Mouse (Mus musculus): ENCODE data around the gene Ccdc9. TPM values are rescaled to one million over a fixed set of nuclear protein-coding genes. Genes with fewer than 3 reads are reported as not detected.

The Ccdc9 gene
- 61.4 and 104 TPM in 2 replicates for polyA plus RNA-seq (2012; rRNA removed)

DNA sequence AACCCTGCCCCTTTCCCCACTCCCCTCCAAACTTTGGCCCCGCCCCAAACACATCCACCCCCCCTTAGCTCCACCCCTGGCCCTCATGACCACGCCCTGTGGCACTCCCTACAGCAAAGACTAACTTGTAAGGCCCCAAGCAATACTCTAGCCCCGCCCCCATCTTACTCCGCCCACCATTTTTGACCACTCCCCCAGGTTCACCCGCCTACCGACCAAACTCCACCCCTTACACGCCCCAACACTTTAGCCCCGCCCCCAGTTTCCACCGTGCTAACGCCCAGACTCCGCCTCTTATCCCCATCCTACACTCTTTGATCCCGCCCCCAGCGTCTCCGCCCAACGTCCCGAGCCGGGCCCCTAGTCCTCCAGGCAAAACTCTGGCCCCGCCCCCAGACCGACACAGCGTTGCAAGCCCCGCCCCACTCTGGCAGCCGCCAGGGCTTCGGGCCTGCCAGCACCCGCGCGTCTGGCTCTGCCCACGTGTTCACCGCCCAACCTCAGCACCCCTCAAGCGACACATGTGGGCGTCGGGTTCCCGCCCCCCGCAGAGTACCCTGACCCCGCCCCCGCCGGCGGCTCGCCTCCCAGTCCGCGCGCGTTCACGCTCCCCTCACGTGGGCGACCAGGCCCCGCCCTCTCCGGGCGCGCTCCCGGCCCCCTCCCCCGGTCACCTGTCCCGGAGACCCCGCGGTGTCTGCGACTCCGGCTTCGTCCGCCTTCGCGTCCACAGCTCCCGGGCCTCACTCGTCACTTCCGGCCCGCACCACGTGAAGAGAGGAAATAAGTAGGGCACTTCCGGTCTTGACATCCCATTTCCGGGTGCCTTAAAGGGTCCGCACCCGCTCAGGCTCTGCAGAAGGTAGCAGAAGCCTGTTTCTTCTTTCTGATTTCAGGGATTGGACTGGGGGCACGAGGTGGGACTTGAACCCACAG is at the start of gene Ccdc9:
Gene Ccdc9, minus strand, starts transcription at position 770 of the 936 bp plus-strand sequence.
- peak; percentile 99 for DNase-seq (ENCODE audit: low spot score)

DNA sequence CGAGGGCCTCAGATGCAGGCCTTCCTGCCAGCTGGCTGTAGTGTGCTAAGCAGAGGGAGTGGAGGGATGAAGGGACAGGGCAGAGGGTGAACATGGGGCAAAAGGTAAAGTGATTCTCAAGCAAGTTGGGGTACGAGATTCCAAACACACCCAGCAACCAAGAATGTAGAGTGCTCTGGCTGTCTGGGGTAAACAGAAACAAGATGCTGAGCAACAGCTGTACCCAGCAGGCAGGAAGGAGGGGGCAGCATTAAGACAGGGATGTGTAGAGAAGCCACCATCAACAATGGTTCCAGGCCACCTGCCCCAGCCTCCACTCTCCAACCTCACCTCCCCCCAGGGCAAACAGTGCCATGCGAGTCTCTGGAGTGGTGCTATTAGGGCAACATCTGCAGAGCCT is 42.6 kb upstream of the Ccdc9 start:
- DNase-seq (ENCODE audit: low spot score): no peak

DNA sequence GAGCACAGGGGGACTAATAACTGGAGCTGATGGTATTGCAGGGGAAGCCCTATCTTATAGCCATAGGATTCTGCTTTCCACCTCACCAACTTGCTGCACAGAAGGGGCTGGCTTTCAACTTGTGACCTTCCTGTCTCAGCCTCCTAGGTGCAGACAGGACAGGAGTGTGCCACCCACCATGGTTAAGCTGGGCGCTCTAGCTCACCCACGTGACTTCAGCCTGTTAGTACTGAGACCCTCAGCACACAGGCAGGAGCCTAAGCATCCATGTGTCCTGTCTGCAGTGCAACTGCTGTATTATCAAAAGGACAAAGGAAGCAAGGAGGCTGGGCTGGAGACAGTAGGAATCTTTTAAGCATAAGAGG is 40.0 kb upstream of the Ccdc9 start:
- DNase-seq (ENCODE audit: low spot score): no peak

DNA sequence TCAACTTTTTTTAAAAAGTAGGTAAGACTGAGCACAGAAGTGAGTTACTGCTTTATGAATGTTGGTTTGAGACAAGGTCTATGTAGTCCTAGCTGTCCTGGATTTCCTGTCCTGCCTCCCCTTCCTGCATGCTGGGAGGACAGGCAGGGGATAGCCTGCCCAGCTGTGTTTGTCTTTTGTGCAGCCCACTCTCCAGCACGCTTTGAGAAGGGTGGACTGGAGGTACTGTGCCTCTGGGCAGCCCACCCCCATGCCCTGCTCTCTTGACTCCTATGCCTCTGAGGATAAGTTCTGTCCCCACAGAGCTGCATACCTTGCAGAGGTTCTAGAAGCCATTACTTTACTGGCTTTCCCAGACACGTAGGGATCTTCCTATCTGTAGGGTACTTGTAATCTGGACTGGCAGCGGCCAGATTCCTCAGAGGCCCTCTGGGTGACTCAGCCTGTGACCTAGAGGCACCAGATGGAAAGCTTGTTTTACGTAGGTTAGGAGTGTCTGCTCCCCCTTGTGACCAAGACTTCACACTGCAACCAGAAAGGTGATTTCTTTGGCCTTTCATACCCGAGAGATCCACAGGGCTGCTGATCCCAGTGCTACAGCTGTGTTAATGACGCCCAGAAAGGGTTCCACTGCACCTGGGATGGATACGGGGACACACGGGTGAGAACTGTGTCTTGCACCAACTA is 39.5 kb upstream of the Ccdc9 start:
- no peak for DNase-seq (ENCODE audit: low spot score)

DNA sequence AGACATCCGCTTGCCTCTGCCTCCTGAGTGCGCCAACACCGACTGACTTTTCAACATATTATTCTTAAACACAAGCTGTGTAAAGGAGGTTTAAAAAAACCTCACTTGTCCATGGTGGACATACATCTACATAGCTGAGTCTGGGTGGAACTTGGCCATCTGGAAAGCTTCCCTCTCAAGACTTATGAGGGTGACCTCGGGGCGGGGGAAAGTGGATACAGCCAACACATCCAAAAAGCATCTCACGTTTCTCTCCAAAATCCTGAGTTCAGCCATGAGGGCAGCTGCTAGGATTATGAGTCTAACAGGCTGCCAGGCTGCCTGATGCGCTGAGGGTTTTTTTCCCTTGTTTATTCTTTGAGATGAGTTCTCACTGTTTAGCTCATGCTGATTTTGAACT is 38.1 kb upstream of the Ccdc9 start:
- no peak for DNase-seq (ENCODE audit: low spot score)

DNA sequence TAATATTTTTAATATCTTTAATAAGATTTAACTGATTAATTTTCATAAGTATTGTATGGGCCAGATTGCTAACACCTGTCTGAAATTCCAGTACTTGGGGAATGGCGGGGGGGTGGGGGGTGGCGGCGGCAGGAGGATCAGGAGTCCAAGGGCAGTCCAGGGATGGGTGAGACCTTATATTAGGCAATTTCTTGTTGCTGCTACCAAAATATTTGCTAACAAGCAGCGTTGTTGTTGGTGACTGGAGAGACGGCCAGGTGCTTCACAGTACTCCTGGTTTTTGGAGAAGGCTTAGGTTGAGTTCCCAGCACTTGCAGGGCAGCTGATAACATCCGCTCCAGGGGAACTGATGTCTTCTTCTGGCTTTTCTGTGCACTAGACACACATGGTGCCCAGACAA is 33.9 kb upstream of the Ccdc9 start:
- no peak for DNase-seq (ENCODE audit: low spot score)

DNA sequence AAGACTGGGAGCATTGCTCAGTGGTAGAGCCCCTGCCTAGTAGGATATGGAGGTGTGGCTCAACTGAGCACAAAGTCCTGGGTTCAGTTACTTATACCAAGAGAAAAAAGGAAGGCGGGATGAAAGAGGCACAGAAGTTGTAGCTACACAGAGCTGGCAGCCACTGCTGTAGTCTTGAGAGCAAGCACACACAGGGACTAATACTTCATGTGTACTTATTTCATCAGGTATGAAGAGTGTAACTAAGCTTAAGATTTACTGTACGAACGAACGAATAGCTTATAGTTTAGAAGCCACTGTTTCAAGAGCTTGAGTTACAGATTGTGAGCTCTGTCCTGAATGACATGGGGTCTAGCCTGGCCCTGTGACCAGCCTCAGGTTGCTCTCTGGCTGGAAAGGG is 32.6 kb upstream of the Ccdc9 start:
- no peak for DNase-seq (ENCODE audit: low spot score)

DNA sequence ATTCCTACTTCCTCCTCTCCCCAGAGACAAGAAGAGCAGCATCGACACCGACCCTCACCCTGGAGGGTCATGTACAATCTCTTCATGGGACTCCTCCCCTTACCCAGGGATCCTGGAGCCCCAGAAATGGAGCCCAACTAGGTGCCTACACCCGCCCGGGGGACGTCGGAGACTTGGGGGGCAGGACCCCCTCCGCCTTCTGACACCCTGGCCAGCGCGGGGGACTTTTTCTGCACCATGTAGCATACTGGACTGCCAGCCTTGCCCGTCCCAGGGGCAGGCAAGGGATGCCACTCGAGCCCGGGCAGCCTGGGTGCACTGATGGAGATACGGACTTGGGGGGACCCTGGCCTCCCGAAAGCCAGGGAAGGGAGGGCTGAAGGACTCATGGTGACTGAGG is 30.5 kb upstream of the Ccdc9 start:
- DNase-seq (ENCODE audit: low spot score): no peak

DNA sequence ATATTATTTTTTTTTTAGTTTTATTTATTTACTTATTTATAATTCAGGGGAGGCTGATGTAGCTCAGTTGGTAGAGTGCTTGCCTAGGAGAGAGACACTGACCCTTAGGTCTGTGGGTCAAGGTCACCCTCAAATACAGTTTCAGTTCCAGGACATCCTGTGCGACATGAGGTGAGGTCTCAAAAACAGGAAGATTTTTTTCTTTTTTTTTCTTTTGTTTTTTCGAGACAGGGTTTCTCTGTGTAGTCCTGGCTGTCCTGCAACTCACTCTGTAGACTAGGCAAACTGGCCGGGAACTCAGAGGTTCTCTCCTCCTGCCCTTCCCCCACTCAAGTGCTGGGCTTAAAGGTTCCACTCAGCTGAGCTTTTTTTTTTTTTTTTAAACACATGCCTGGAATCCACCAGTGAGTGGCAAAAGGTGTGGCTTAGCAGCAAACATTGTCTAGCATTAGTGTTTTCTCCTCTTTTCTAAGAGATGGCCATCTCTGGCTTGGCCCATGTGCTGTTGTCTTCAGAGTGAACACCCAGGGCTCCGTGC is 28.7 kb upstream of the Ccdc9 start:
- no peak for DNase-seq (ENCODE audit: low spot score)

DNA sequence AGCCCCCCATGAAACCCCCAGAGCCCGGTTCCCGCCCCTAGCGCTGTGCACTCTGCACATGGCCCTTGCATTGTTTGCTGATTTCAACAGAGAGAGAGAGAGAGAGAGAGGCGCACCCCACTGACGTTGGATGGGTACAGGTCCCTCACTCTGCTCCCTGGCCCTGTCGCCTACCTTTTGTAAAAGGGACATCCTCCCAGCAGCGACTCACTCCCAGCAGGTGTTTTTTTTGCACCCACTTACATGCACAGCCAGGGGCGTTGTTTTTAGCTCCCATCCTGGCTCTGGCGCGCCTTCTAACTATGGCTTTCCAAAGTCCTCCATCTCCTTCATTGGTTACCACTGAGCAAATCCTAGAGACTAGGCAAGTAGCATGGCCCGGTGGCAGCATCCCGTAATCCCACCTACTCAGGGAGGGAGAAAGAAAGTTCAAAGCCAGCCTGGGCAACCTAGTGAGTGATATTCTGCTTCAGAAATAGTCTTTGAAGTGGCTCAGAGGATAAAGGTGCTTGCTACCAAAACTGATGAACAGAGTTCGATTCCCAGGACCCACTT is 27.7 kb upstream of the Ccdc9 start:
- DNase-seq (ENCODE audit: low spot score): no peak

DNA sequence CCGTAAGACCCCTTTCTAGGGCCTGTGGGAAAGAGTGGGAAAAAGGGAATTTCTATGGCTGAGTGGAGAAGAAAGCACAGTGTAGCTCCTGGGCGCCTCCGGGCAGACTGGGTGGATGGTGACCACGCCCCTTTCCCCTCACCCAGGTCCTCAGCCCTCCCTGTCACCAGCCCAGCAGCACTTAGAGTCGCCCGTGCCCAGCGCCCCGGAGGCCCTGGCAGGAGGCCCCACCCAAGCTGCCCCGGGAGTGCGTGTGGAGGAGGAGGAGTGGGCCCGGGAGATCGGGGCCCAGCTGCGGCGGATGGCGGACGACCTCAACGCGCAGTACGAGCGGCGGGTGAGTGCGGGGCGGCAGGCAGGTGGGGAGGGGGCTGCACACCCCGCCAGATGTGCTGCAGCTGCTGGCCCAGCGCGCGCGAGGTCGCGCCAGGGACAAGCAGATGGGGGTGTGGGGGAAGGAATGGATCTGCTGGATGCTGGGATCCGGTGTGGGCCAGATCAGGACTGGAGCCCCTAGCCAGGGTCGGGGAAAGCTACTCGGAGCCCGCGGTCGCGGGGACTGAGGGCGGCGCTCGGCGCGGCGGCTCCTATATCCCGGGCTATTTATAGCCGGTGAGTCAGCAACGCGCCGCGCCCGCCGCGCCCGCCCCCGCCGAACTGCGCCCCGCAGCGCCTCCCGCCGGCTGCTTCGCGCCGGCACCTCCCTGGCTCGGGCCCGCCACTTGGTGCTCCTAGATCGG is 27.1 kb upstream of the Ccdc9 start:
- peak; percentile 85 for DNase-seq (ENCODE audit: low spot score)

DNA sequence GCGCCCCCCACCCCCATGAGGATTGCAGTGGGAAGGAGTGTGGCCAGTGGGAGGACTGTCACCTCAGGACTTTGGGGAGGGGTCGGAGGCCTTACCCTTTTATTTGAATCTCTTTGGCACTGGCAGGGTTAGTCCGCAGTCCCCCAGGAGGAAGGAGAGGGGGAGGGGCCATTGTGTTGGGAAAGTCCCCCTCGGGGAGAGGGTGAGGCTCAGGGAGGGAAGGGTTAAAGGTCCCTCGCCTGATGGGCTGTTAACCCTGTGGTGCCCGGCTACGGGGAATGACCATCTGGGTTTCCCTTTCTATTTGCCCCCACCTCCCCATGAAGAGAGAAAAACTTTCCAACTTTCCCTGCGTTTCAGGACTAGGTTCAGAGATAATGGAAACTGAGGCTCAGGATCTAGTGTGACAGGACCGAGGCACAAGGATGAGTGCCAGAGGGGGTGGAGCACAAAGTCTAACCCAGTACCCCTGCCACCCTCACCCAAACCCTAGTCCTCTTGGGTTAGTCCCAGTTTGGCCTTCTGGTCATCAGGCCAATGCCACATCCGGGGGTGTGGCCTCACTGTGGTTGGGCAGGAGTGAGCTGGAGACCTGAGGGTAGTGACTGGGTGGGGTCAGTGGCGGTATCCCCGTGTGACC is 26.2 kb upstream of the Ccdc9 start:
- peak; percentile 51 for DNase-seq (ENCODE audit: low spot score)

DNA sequence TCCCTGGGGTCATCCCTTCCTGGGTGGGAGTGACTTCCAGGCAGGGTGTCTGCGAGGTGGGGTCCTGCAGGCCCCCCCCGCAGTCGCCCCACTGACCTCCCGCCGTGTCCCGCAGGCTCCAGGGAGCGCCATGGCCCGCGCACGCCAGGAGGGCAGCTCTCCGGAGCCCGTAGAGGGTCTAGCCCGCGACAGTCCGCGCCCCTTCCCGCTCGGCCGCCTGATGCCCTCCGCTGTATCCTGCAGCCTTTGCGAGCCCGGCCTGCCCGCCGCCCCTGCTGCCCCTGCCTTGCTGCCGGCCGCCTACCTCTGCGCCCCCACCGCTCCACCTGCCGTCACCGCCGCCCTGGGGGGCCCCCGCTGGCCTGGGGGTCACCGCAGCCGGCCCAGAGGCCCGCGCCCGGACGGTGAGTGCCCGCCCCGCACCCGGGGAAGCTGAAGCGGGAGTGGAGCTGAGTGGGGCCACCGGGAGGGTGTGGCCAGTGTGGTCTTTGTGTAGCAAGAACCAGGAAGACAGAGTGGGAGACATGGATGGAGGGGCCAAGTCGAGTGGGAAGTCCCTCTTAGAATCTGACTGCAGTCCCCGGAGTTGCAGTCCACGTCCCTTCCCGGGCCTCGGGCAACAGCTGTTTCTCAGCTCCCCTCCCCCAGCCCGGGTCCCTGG is 25.5 kb upstream of the Ccdc9 start:
- DNase-seq (ENCODE audit: low spot score): peak; percentile 56

DNA sequence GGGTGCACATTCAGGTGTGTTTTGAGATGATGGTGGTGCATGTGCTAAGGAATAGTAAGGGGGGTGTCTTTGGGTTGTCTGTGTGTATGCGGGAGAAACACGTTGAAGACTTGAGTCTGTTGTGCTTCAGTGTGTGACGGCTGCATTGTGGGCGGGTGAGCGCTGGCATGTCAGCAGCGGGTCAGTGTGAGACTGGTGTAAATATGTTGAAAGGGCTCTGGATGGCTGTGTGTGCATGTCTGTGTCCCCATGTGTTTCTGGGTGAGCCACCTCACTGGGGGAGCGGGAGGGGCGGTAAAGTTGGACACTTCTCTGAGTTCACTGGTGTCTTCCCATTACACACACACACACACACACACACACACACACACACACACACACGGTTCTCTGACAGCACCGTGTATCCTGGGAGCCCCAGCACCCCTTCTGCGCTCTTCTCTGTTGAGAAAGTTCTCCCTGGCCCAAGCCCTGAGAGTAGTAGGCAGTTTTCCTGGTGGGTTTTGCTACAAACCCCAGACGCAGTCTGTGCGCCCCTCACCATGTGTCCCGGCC is 24.9 kb upstream of the Ccdc9 start:
- no peak for DNase-seq (ENCODE audit: low spot score)

DNA sequence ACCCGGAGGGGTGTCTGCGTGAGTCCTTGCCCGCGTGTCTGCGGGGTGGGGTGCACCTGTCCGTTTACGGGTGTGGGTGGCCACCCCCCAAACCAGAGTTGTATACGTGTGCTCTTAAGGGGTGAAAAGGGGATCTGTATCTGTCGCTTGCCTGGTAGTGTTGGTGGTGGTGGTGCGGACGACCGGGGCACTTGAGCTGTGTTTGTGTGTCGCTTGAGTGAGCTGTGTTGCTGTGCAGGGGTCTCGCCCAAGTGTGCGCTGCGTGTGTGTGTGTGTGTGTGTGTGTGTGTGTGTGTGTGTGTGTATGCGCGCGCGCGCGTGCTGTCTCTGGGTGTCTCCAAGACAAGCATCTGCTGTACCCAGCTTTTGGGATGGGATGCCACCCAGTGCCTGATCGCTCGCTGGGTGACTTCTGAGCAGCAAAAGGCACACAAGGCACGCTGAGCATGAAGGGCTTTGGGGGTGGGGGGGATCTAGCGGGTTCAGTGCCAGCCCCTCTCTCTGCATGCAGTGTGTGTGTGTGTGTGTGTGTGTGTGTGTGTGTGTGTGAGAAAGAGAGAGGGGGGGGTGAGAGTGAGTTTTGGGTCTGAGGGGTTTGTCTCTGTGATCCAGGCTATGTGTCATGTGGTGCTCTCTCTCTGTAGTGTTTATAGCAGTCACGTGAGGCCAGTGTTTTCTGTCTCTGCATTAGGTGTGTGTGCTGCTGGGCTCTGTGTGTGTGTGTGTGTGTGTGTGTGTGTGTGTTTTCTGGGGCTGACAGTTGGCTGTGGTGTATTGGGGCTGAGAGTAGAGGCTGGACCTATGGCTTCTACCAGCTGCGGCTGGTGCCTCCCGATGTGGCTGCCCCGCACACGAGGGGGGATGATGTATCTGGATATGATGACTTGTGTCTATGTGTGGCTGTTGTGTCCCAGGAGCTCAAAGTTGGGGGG is 24.2 kb upstream of the Ccdc9 start:
- no peak for DNase-seq (ENCODE audit: low spot score)

DNA sequence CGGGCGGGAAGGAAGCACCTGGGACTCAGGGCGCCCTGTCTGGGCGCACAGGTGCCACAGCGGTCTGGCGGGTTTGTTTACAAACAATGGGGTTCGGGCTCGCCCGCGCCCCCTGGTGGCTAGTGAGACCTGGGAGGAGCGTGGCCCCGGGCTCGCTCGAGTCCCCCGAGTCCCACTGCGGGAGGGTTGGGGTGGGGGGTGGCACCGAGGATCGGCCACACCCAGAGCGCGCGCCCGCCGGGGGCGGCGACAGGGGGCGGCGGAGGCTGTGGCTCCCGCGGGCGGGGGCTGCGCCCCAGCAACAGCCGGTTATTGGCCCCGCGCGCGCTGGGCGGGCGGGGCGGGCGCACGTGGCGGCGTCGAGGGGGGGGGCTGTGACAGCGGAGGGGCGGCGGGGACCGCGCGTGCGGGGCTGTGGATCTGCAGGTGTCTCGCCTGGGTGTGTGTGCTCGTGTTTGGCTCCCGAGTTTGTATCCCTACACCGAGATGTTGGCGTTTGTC is 23.5 kb upstream of the Ccdc9 start:
- DNase-seq (ENCODE audit: low spot score): peak; percentile 93

DNA sequence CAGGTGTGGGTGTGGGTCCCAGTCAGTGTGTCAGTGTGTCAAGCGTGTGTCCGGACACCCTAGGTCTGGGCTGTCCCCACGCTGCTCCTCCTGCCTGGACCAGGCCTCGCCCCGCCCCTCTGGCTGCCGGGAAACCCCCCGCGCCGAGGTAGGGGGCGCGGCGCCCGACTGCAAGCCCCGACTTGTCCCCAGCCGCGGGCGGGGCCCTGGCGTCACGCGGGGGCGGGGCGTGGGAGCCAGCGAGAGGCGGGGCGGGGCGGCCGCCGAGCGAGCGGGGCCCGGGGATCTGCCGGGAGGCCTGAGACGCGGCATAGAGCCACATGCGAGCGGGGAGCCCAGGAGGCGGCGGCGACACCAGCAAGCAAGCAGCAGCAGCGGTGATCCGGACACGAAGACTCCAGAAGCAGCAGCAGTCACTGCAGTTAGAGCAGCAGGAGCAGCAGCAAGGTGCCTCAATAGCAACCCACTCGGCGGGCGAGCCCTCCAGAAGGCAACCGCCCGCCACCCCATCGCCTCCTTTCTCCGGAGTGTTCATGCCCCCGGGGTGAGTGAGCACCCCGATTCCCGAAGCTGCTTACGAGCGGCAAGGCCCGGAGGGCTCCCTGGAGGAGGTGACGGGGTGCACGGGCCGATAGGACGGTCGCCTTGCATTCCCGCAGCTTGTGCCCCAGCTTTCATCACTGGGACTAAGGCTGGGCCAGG is 22.9 kb upstream of the Ccdc9 start:
- peak; percentile 83 for DNase-seq (ENCODE audit: low spot score)

DNA sequence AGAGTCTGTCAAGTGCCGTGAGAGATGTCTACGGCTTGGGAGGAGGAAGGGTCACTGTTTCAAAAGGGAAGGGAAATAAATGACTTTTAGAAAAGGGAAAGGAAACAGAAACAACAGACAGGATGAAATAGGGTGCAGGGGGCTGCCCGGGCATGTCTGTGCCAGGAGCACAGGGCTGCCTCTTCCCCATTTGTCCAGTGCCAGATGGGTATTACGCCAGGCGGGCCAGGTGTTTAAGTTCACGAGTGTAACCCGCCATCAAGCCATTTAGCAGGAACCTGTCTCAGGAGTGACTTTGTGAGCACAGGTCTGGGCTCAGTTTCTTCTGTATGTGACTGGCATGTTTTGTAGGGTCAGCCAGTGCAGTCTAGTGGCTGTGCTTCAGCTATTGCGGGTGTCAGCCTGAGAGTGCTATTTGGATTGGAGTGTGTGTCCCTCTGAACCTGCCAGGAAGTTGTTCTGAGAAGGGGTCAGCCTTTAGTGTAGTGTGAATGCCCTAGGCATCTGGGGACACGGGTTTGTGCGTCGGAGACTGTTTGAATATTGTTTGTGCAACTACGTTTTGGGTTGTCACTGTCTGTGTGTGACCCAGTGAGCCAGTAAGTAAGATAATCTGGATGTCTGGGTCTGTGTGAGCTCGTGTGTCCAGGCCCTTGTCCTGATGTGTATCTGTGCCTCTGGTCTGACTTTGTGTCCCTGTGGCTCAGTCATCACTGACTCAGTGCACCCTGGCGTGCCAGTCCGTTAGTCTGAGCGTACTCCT is 22.1 kb upstream of the Ccdc9 start:
- no peak for DNase-seq (ENCODE audit: low spot score)

Measured in urinary bladder, adult 2 months (tissue).